Mouse (Mus musculus) kidney, postnatal 0 days (tissue): ENCODE measurements at regions not wholly inside any gene's neighbourhood (a gene's known extent, or its start where the extent isn't known, plus 50 kb on each side); places are given as distances from the start of the nearest gene placed in this dataset.

ENCODE experiments used
- ATAC-seq: fragments of 200-750 bp; cut with Nextera tagmentation; replicated peaks from 2 replicates; pipeline ENCODE4 v1.8.0; 2017; ENCODE audit warnings: low read depth, moderate number of reproducible peaks, moderate TSS enrichment, moderate library complexity; ENCODE audit not compliant: low FRiP score
- DNase-seq: peaks from one replicate; pipeline ENCODE4 v3.0.0-alpha.2; 2016; ENCODE audit warnings: low spot score
- H3K27ac ChIP-seq: fragments of 300-500 bp; sonication (generic); 2 replicates; pipeline ENCODE4 v1.5.1; 2014; ENCODE audit warnings: mild to moderate bottlenecking
- H3K27me3 ChIP-seq: fragments of 300-500 bp; sonication (generic); 2 replicates; pipeline ENCODE4 v1.6.1; 2014; ENCODE audit warnings: low read length, mixed read lengths; ENCODE audit not compliant: insufficient read depth
- H3K36me3 ChIP-seq: fragments of 300-500 bp; sonication (generic); 2 replicates; pipeline ENCODE4 v1.6.1; 2014; ENCODE audit warnings: low read length, mixed read lengths; ENCODE audit not compliant: insufficient read depth
- H3K4me1 ChIP-seq: fragments of 300-500 bp; sonication (generic); replicated peaks from 2 replicates; pipeline ENCODE4 v1.6.1; 2014; ENCODE audit warnings: antibody characterized with exemption, low read length, mixed read lengths; ENCODE audit not compliant: insufficient read depth
- H3K4me2 ChIP-seq: fragments of 300-500 bp; sonication (generic); 2 replicates; pipeline ENCODE4 v1.6.1; 2014; ENCODE audit warnings: mild to moderate bottlenecking, low read length, moderate library complexity, mixed read lengths
- H3K4me3 ChIP-seq: fragments of 300-500 bp; sonication (generic); replicated peaks from 2 replicates; pipeline ENCODE4 v1.5.1; 2014; ENCODE audit warnings: low read depth, low read length
- H3K9ac ChIP-seq: fragments of 300-500 bp; sonication (generic); 2 replicates; pipeline ENCODE4 v1.6.1; 2014; ENCODE audit warnings: low read depth, low read length
- H3K9me3 ChIP-seq: fragments of 300-500 bp; sonication (generic); replicated peaks from 2 replicates; pipeline ENCODE4 v1.6.1; 2016; ENCODE audit warnings: low read length, inconsistent platforms, mixed read lengths
- CTCF ChIP-seq: IDR thresholded peaks from 2 replicates; pipeline ENCODE4 v1.5.1; 2016; ENCODE audit warnings: antibody characterized with exemption, low read depth, mild to moderate bottlenecking, moderate library complexity
- WGBS: fragments of 180-500 bp; shearing (Covaris S2); extraction: QIAGEN DNeasy Blood & Tissue Kit; methylation state at CpG from one replicate; pipeline ENCODE4 v1.1.7; 2014; 5-methylcytosine and 5-hydroxymethylcytosine counted together

- WGBS = 68% methylated on average over 8 of the region's 8 CpGs
- no peak for TF ChIP-seq CTCF
- Histone ChIP-seq H3K36me3 (no peaks in the 10 kb centered on the region), H3K27ac (no peak overlapping the region), H3K4me2 (no peak overlapping the region), H3K4me3 (no peak overlapping the region), H3K4me1 (no peaks in the 10 kb centered on the region), H3K9me3 (no peaks in the 10 kb centered on the region), H3K9ac (no peak overlapping the region), H3K27me3 (no peaks in the 10 kb centered on the region)
- DNase-seq (no peak), ATAC-seq (no peak)
Observed at GRCm38 (mm10) chr3:33967184-33967583, 52.6 kb upstream of the Fxr1 start.
